Mouse (Mus musculus) hindbrain, embryonic 11.5 days (tissue): ENCODE measurements around the gene Herpud1. TPM values are rescaled to one million over a fixed set of nuclear protein-coding genes. Genes with fewer than 3 reads are reported as not detected.

Experiments
- ATAC-seq: fragments of 200-750 bp; cut with Nextera tagmentation; 2 replicates; pipeline ENCODE4 v1.8.0; 2017; ENCODE audit warnings: mild to moderate bottlenecking, moderate TSS enrichment, moderate library complexity; ENCODE audit not compliant: low FRiP score
- DNase-seq: peaks from one replicate; pipeline ENCODE4 v3.0.0-alpha.2; 2015; ENCODE audit warnings: low spot score
- H3K27ac ChIP-seq: fragments of 300-500 bp; sonication (generic); 2 replicates; pipeline ENCODE4 v1.5.1; 2014; ENCODE audit warnings: mild to moderate bottlenecking, low read depth, low read length
- H3K27me3 ChIP-seq: fragments of 300-500 bp; sonication (generic); 2 replicates; pipeline ENCODE4 v1.6.1; 2014; ENCODE audit warnings: mild to moderate bottlenecking, low read length, moderate library complexity, mixed read lengths; ENCODE audit not compliant: control insufficient read depth, insufficient read depth
- H3K36me3 ChIP-seq: fragments of 300-500 bp; sonication (generic); 2 replicates; pipeline ENCODE4 v1.6.1; 2014; ENCODE audit warnings: mild to moderate bottlenecking, low read length, moderate library complexity, mixed read lengths; ENCODE audit not compliant: control insufficient read depth, insufficient read depth
- H3K4me1 ChIP-seq: fragments of 300-500 bp; sonication (generic); replicated peaks from 2 replicates; pipeline ENCODE4 v1.6.1; 2014; ENCODE audit warnings: low read length, mixed read lengths; ENCODE audit not compliant: control insufficient read depth, insufficient read depth
- H3K4me2 ChIP-seq: fragments of 300-500 bp; sonication (generic); replicated peaks from 2 replicates; pipeline ENCODE4 v1.6.1; 2014; ENCODE audit warnings: mild to moderate bottlenecking, low read depth, low read length
- H3K4me3 ChIP-seq: fragments of 300-500 bp; sonication (generic); 2 replicates; pipeline ENCODE4 v1.5.1; 2014; ENCODE audit warnings: low read depth, low read length
- H3K9ac ChIP-seq: fragments of 300-500 bp; sonication (generic); 2 replicates; pipeline ENCODE4 v1.6.1; 2014; ENCODE audit warnings: low read depth, low read length
- H3K9me3 ChIP-seq: fragments of 300-500 bp; sonication (generic); 2 replicates; pipeline ENCODE4 v1.6.1; 2016; ENCODE audit warnings: low read length; ENCODE audit not compliant: control insufficient read depth
- WGBS: fragments of 180-500 bp; shearing (Covaris S2); extraction: QIAGEN DNeasy Blood & Tissue Kit; methylation state at CpG from one replicate; pipeline ENCODE4 v1.1.7; 2014; 5-methylcytosine and 5-hydroxymethylcytosine counted together
- polyA plus RNA-seq: library from polyadenylated mRNA; unstranded; fragments of >200 nt; fragmentation: Nextera tagmentation; extraction: Ambion mirVana; gene quantifications from 2 replicates; pipeline ENCODE4 v1.2.1, GENCODE M21; 2014

Herpud1 gene
- polyA plus RNA-seq, 1 experiment from 2014 or later, result 60.8 TPM

- Histone ChIP-seq H3K27ac (no peak overlapping the region), H3K4me3 (no peak overlapping the region), H3K9me3 (no peaks in the 10 kb centered on the region), H3K4me1 (no peaks in the 10 kb centered on the region), H3K4me2 (no peak overlapping the region), H3K27me3 (no peaks in the 10 kb centered on the region), H3K9ac (no peak overlapping the region), H3K36me3 (no peaks in the 10 kb centered on the region)
- ATAC-seq (no peak), DNase-seq (no peak)
- WGBS, result 86% methylated on average over 7 of the region's 7 CpGs
Observed at GRCm38 (mm10) chr8:94354069-94354531, 32.1 kb upstream of the Herpud1 start.

GRCm38 (mm10) chr8:94354571-94354970 lies 31.7 kb upstream of the Herpud1 start:
- no peaks in the 10 kb centered on the region for H3K36me3 ChIP-seq
- H3K27me3 ChIP-seq, result no peaks in the 10 kb centered on the region
- no peaks in the 10 kb centered on the region for H3K4me1 ChIP-seq
- no peaks in the 10 kb centered on the region for H3K9me3 ChIP-seq
- ATAC-seq, result no peak
- DNase-seq, result no peak
- H3K27ac ChIP-seq, result no peak overlapping the region
- no peak overlapping the region for H3K4me3 ChIP-seq
- H3K9ac ChIP-seq, result no peak overlapping the region
- 72% methylated on average over 4 of the region's 4 CpGs for WGBS
- no peak overlapping the region for H3K4me2 ChIP-seq

- H3K36me3 ChIP-seq, result no peaks in the 10 kb centered on the region
- DNase-seq (no peak), ATAC-seq (no peak)
- 78% methylated on average over 6 of the region's 6 CpGs for WGBS
- H3K9me3 ChIP-seq, result no peaks in the 10 kb centered on the region
- H3K4me3 ChIP-seq, result no peak overlapping the region
- H3K9ac ChIP-seq, result no peak overlapping the region
- H3K4me1 ChIP-seq, result no peaks in the 10 kb centered on the region
- H3K27ac ChIP-seq, result no peak overlapping the region
- no peaks in the 10 kb centered on the region for H3K27me3 ChIP-seq
- H3K4me2 ChIP-seq, result no peak overlapping the region
Observed at GRCm38 (mm10) chr8:94357220-94357619, 29.0 kb upstream of the Herpud1 start.

GRCm38 (mm10) chr8:94358541-94358940 lies 27.7 kb upstream of the Herpud1 start:
- Histone ChIP-seq H3K4me1 (no peaks in the 10 kb centered on the region), H3K27ac (no peak overlapping the region), H3K36me3 (no peaks in the 10 kb centered on the region), H3K9me3 (no peaks in the 10 kb centered on the region), H3K4me2 (no peak overlapping the region), H3K9ac (no peak overlapping the region), H3K27me3 (no peaks in the 10 kb centered on the region), H3K4me3 (no peak overlapping the region)
- DNase-seq (no peak), ATAC-seq (no peak)
- WGBS, result 80% methylated on average over 5 of the region's 5 CpGs

DNA sequence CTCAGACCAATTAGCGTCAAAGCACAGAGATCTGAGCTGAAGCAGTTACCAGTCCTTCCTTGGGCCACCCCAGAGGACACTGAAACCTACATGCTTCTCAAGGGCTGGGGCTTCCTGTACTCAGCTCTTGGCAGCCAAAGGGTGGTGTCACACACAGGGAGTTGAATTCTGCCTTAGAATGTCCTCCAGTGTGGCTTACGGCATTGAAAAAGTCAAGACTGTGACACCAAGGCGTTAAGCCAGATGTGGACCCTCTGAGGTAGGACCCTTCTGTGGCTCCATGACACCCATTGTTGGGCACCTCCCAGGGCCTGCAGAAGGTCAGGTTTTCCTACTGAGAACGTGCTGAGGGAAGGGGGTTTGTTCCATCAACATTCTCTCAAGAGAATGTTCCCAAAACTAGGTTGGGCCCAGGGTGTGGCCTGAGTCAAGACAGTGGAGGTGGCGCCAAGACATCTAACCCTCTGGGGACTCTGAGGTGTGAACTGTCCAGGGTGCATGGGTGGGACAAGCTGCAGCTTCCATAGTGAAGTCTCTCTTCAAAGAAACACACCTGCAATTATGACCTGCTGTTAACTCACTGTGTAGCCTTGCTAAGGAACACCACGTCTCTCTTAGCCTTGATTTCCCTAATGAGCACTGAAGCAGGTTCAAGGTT lies 24.3 kb upstream of the Herpud1 start:
- ATAC-seq (no peak), DNase-seq (no peak)
- Histone ChIP-seq H3K4me2 (no peak overlapping the region), H3K27ac (no peak overlapping the region), H3K9ac (no peak overlapping the region), H3K4me3 (no peak overlapping the region), H3K36me3 (no peaks in the 10 kb centered on the region), H3K4me1 (no peaks in the 10 kb centered on the region), H3K9me3 (no peaks in the 10 kb centered on the region), H3K27me3 (no peaks in the 10 kb centered on the region)
- 90% methylated on average over 6 of the region's 6 CpGs for WGBS

DNA sequence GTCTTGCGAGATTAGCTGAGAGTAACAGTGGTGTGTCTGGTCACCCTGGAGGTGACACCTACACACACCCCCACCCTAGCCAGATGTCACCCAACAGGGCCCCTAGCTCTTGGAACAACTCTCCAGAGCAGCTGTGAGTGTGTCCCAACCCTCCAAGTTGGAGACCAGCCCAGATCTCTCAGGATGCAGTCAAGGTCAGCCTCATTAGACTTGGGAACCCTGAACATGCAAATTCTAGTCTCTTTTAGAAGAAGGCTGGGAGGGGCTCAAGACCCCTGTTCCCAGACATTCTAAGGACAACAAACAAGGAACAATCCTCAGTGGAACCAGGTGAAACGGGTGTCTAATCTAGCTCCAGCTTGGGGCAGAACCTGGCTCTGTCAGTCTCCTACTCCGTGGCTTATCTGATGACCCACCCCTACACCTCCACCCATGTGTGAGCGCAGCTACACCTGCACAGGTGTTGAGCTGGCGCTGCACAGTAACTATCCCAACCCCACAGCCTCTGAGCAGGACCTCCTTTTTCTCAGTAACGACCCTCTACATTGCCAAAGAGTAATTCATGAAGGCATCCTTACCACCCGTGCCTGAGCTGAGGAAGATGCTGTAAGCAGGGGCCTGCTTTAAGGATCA lies 23.5 kb upstream of the Herpud1 start:
- H3K4me3 ChIP-seq, result no peak overlapping the region
- no peaks in the 10 kb centered on the region for H3K4me1 ChIP-seq
- ATAC-seq, result no peak
- H3K4me2 ChIP-seq, result no peak overlapping the region
- H3K27me3 ChIP-seq, result no peaks in the 10 kb centered on the region
- 82% methylated on average over 7 of the region's 7 CpGs for WGBS
- no peaks in the 10 kb centered on the region for H3K36me3 ChIP-seq
- no peaks in the 10 kb centered on the region for H3K9me3 ChIP-seq
- no peak overlapping the region for H3K9ac ChIP-seq
- DNase-seq, result no peak
- H3K27ac ChIP-seq, result no peak overlapping the region

- no peak overlapping the region for H3K9ac ChIP-seq
- no peak overlapping the region for H3K27ac ChIP-seq
- H3K4me3 ChIP-seq, result no peak overlapping the region
- no peaks in the 10 kb centered on the region for H3K27me3 ChIP-seq
- no peak overlapping the region for H3K4me2 ChIP-seq
- 57% methylated on average over 4 of the region's 4 CpGs for WGBS
- ATAC-seq (no peak), DNase-seq (no peak)
- no peaks in the 10 kb centered on the region for H3K9me3 ChIP-seq
- no peaks in the 10 kb centered on the region for H3K36me3 ChIP-seq
- no peaks in the 10 kb centered on the region for H3K4me1 ChIP-seq
Observed at GRCm38 (mm10) chr8:94363288-94363688, 22.9 kb upstream of the Herpud1 start.

GRCm38 (mm10) chr8:94363906-94364305 lies 22.3 kb upstream of the Herpud1 start:
- Histone ChIP-seq H3K9me3 (no peaks in the 10 kb centered on the region), H3K27me3 (no peaks in the 10 kb centered on the region), H3K27ac (no peak overlapping the region), H3K4me3 (no peak overlapping the region), H3K4me2 (no peak overlapping the region), H3K4me1 (no peaks in the 10 kb centered on the region), H3K36me3 (no peaks in the 10 kb centered on the region), H3K9ac (no peak overlapping the region)
- WGBS, result 86% methylated on average over 2 of the region's 2 CpGs
- DNase-seq, result no peak
- ATAC-seq, result no peak

DNA sequence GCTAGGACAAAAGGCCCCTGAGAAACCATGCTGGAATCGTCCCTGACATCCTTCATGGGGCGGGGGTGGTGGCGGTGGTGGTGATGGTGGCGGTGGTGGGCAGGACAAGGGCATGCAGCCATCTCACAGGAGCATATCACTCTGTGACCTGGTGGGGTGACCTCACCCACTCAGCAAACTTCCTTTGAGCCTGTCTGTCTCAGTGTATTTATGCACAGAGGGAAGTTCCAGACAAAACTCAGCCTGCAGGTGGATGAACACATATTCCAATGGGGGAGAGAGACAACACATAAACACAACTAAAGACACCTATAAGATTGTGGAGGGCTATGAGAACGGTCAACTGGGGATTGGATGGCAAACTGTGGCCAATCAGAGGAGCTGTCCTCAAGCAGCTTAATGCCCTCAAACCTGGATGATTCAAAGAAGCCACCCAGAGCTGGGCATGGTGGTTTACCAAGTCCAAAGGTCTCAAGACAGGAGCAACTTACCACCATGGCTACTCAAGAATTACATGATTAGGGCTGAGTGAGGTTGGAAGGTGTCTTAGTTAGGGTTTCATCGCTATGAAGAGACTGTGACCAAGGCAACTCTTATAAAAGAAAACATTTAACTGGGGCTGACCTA lies 21.4 kb upstream of the Herpud1 start:
- Histone ChIP-seq H3K4me3 (no peak overlapping the region), H3K36me3 (no peaks in the 10 kb centered on the region), H3K9me3 (no peaks in the 10 kb centered on the region), H3K27ac (no peak overlapping the region), H3K27me3 (no peaks in the 10 kb centered on the region), H3K4me1 (no peaks in the 10 kb centered on the region), H3K4me2 (no peak overlapping the region), H3K9ac (no peak overlapping the region)
- WGBS, result 87% methylated on average over 6 of the region's 6 CpGs
- ATAC-seq (no peak), DNase-seq (no peak)
